Mouse (Mus musculus): Measurements from ENCODE around the gene Gphn.
"Not testable (repeated sequence)": the region's sequence is repeated elsewhere in the genome, so short reads cannot be mapped to it uniquely, and the experiment has no call there.

The Gphn gene

DNA sequence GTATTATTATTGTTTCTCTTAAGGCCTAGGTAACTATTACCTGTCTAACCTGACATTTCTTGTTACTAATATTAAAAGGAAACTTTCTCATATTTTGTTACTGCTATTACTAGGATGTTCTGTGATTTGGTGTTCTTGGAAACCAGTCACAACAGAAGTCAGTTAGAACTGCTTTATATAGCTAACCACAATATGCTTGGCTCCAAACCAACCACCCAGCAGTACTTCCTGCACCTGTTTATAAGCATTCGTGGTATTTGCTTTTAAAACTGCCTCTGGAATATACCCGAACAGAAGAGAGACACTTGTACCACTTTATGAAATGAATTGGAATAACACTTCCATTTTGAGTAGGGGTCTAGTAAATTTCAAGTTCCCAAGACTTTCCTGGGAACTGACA lies 130.3 kb downstream of the Gphn start:
- DNase-seq = no peak

DNA sequence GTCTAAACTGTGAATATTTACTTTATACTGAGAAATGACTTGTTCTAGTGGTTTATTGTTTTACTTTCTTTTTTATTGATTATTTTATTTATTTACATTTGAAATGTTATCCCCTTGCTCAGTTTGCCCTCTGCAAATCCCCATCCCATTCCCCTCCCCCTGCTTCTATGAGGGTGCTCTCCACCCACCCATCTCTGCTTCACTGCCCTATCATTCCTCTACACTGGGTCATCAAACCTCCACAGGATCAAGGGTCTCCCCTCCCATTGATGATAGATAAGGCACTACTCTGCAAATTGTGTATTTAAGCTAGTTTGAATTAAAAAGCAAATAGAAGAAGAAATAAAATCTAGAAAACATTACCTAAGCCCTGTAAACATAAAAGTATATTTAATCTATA lies 163.1 kb downstream of the Gphn start:
- no peak for DNase-seq

DNA sequence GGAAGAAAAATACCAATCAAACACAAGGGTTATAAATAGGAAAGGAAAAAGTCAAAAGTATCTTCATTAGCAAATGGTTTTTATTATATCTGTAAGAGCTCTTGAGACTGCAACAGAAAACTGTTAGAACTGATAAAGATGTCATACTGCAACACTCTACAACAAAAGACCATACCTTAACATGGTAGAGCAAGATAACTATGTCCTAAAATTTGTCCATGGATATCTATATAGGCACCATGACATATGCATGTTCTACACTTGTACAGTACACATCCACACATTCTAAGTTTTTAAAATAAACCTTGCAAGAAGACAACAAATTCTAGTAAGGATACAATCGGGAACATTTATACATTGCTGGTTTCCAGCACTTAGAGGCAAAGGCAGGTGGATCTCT lies 169.1 kb downstream of the Gphn start:
- no peak for DNase-seq

DNA sequence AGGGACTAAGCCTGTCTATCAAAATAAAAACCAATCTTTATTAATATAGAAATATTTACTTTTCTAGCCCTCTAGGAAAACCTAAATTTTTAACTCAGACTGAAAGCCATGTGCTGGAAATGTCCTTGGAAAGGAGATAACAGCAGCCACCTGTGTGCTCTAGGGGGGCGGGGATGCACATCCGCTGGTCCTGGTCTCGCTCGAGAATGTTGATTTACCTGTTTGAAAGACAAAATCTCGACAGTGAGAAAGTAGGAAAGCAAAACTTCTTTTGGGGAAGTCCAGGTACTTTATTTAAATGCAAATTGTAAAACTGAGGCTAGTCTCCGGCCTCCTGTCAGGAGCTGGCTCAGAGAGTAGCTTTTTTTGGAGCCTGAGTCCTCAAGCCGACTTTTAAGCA lies 181.3 kb downstream of the Gphn start:
- DNase-seq = not testable (repeated sequence)

DNA sequence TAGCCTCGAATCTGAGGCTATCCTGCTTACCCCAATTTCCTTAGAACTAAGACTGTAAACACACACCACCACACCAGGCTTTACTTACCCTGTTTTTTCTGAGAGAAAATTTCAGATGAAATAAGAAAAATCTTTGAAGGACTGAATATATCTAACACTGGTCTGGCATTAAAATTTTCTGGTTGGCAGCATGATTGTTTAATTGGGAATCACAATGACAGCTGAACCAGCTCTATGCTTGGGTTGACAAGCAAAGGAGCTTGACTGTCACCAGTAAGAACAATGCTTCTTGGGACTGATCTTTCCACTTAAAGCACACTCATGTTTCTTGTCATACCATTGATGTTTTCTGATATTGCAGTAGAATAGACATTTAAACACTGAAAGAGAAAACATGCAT lies 296.0 kb downstream of the Gphn start:
- DNase-seq = no peak

DNA sequence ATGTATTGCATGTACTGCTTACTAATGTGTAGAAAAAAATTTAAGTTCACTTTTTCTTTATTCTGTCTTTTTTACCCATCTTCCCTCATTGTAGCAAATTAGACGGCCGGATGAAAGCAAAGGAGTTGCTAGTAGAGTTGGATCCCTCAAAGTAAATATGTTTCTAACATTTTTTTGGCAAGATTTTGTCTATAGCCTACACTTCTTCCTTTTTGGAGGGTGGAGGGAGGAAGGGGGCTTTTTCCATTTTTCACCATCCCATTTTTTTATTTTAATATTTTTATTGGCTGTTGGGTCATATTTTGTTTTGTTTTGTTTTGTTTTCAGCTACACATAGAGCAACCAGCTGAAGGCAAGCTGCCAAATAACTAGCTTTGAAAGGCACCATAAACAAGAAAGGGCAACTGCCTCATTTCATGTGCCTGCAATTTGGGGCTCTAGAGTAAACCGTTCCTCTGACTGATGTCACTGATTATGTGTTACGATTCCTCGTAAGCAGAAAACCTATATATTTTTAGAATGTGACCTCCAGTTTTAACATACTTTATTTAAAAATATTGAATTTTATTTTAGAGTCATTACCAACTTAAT lies 296.7 kb downstream of the Gphn start:
- DNase-seq = no peak

DNA sequence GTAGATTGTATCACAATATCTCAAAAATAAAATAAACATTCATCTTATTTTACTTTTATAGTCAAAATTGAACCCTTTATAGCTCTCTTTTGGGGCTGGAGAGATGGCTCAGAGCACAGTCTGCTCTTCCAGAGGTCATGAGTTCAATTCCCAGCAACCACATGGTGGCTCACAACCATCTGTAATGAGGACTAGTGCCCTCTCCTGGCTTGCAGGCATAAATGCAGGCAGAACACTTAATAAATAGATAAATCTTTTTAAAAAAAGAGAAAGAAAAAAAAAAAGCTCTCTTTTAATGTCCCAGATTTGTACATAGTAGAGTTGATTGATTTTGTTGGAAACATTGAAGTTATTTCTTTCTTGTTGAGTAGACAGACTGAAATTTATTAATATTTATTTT lies 311.4 kb downstream of the Gphn start:
- not testable (repeated sequence) for DNase-seq

DNA sequence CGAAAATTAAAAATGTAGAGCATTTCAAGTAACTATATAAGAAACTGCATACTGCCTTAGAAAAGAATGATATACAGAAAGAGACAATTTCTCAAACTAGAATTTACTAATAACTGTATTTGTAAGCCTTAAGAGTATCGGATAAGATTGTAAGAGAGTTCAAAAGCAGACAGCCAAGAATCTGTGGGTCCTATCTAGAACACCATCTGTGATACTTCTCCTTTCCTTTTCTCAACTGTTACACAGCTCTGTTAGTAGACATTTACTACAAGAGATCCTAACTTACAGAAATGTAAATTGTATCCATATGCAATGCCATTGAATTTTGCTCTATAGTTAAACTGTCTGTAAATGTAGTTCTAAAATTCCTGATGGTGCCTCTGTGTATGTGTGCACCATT lies 324.7 kb downstream of the Gphn start:
- no peak for DNase-seq

DNA sequence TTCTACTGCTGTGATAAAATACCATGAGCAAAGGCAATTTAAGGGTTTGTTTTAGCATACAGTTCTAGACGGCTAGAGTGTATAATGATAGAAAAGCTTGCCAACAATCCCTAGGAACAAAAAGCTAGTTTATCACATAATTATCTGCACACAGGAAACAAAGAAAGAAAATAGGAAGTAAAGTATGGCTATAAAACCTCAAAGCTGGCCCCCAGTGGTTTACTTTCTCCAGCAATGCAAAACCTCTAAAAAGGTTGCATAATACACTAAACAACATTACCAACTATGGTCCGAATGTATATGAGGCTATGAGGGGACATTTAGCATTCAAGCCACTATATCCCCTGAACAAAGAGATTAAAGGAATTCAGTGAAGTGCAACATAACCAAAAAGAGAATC lies 405.6 kb downstream of the Gphn start:
- no peak for DNase-seq

DNA sequence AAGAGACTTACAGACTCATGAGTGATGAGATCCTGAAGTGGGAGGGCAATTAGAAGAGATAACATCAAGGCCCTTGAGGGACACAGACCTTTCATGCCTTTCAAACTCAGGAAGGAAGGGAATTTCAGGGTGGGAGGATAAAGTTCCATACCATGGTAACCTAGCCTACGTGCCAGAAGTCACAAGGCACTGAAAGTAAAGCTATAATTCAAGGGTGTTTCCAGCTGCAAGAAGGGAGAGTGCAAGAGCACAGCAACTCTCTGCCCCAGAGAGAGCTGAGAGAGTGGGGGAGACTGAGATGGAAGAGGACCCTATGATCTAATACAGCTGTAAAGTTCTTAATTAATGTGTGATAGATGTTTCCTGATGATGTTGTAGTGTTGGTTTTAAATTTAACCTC lies 413.3 kb downstream of the Gphn start:
- no peak for DNase-seq

DNA sequence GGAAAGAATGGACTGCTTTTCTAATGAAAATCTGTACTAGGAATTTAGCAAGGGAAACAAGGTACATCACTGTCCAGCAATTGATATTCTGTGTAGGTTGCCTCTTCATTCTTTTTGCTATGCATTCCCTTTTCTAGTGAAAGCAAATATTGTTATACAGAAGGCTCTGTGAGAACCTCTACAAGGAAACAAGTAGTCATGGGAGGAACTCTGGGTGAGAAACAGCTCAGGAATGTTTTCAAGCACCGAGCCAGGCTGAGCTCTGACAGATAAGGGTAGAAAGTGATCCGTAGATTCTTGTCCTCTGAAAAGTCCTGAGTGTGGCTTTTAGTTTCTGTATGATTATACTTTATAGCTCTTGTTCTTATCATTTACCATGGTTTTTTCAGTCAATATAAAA lies 413.9 kb downstream of the Gphn start:
- DNase-seq = no peak

DNA sequence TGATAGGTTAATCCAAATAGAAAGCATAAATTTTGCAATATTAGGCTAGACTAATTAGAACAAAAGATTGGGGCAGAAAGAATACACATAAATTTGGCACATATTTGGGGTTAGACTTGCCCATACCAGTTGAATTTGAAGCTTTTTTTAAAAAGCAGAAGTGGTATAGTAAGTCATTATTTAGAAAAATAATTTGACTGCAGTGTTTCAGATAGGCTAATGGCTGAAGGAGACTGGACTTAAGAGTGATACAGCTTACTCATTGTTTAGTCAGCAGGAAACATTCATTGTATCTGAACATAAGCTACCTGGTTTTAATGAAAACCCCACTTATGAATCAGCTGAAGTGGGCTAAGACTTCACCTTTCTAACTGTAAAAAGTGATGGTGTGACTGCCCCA lies 415.0 kb downstream of the Gphn start:
- no peak for DNase-seq

DNA sequence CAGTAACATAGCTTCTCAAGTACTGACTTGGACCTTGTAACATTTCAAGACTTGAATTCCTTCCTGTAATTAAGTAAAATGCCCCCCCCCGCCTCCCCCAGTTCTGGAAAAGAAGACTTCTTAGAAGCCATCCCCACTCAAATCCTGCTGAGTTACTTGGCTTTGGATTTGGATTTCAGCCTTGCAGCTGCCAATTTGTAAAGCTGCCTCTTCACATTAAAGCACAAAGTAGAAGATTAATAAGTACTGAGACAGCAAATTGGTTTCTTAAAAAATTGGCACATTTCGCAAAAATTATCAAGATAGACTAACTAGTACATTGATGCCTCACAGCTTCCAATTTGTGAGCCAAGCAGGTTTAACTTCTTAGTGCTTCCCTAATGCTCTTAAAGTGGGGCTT lies 417.5 kb downstream of the Gphn start:
- DNase-seq = no peak

DNA sequence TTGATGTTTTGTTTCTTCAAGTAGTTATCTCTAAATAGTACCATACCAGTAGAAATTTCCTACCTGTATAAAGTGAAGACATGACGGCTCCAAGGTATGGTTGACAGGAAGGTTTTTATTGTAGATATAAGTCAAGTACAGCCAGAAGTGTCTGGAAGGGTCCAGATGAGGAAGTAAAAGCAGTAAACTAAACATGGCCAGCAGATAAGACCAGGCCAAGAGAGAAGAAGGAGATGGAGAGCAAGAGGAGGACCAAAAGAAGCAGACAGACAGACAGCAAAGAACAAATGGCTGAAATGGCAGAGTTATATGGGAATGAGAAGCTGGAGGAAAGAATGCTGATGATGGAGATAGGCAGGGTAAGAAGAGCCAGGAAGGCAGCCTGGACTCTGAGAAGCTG lies 419.1 kb downstream of the Gphn start:
- DNase-seq = no peak

DNA sequence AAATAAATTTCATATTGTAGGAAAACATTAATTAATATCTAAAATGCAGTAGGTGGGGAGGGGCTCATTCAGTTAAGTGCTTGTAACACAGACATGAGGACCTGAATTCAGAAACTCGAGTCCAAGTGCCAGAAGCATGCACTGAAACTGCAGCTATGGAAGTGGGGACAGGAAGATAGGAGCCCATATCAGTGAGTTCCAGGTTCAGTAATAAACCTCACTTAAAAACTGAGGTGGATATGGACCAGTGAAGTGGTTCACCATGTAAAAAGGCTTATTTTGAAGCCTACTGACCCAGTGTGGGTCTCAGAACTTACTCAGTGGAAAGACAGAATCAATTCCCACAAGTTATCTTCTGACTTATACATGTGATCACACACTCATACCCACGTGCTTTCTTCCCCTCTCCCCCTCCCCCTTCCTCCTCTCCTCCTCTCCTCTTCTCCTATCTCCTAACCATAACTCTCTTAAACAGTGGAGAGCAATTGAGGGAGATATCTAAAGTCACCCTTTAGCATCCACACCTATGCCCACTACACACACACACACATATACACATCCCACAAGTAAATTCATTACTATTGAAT lies 433.6 kb downstream of the Gphn start:
- no peak for DNase-seq

DNA sequence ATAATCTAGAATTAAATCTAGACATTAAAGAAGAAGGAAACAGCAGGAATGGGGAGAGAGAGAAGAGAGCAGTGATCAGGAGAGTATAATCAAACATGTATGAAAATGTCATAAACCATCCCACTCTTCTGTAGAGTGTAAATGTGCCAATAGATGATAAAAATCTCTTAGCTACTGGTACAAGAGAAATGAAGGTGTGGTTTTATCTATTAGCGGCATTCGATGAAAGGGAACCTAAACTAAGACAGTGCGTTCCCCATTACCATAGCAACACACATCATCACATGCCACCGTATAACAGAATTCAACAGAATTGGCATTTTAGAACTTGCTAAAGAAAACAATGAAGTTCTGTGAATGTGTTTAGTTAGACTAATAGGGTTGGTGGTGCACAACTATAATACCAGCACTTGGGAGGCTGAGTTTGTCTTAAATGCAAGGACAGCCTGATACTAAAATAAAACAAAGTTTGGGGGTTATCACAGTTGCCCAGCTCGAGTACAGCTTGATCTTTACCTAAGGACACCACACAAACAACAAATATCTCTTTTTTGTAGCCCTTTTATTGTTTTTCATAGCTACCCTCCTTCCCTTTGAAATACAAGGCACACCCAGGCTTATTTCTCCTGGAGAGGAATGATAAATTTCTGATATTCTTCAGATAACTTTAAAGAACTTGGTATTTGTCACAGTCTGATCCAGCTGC lies 452.1 kb downstream of the Gphn start:
- DNase-seq = no peak

DNA sequence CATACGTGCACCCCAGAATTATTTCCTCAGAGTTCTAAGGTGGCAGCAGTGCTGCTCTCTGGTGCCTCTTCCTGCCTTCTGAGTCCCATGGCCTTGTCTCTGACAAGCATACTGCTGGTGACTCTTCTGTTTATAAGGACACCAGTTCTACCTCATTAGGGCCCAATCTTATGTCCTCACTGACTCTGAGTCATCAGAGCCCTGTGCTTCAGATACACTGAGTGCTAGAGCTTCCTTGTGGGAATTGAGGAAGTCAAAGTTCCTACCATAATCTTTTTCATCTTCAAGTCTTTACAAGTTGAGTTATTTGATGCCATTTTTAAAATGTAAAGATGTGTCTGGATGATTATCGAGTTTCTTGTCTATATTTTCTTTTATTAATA lies 452.6 kb downstream of the Gphn start:
- DNase-seq = no peak

DNA sequence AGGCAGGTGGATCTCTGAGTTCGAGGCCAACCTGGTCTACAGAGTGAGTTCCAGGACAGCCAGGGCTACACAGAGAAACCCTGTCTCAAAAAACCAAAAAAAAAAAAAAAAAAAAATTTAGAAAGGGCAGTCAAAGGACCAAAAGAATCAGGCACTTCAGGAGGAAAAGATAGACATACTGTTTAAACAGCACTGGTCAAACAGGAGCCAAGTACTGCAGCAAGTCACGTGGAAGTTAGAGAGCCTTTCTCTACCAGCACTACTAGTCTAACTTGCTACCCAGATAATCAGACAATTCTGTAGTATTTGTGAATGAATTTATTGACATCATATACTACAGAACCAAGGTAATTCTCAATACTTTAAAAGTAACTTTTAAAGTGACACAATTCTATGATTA lies 454.9 kb downstream of the Gphn start:
- no peak for DNase-seq

DNA sequence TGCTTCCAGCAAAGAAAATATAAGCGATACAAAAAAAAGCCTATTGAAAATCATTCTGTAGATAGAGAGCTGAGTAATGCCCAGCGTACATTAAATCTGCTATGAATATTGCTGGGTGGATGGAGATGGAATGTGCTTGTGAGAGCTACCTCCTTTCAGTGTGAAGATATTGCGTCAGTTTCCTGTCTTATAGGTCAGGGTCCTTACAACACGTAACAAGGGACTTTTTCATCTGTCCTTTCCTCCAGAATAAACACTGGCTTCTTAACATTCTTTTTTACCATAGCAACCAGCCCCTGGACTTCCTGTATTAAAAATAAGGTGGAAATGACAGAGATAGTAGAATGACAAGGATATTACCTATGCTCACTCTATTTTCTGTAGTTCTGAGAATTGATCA lies 456.1 kb downstream of the Gphn start:
- no peak for DNase-seq

DNA sequence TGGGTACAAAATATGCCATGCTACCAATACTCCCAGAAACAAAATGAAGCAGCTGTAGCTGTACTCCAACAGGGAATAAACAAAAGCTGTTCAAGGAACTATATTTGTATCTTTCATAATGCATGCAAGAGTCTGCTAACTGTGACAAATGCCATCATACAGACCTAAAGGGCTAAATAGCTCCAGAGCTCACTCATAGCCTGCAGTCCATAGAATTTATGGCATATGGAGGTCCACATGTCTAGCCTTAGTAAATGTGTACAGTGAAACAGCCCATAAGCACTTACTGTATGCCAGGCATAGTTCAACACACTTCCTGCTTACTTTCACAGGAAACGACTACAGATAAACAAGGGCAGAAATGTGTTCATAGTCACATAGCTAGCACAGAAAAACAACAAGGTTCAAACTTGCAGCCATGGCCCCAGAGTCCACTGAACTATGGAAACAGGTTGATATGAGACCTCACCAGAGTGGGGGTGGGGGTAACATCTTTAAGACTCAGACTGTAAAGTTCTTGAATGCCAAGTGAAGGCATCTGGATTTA lies 459.6 kb downstream of the Gphn start:
- no peak for DNase-seq

DNA sequence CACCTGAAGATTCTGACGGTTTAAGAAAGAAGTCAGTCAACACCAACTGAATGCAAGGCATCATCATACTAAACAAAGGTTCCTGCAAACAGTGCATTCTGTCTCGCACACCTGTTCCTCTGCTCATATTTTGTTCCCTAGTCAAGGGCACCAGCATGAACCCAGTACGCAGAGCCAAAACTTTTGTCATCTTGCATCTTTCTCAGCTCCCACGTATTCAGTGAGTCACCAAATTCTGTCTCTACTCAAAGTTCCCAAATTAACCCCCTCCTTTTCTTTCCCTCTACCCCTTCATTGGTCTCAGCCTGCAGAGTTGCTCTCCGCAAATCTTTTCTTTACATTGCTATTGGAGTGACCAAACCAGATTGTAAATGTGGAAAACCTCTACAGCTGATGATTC lies 462.7 kb downstream of the Gphn start:
- no peak for DNase-seq

DNA sequence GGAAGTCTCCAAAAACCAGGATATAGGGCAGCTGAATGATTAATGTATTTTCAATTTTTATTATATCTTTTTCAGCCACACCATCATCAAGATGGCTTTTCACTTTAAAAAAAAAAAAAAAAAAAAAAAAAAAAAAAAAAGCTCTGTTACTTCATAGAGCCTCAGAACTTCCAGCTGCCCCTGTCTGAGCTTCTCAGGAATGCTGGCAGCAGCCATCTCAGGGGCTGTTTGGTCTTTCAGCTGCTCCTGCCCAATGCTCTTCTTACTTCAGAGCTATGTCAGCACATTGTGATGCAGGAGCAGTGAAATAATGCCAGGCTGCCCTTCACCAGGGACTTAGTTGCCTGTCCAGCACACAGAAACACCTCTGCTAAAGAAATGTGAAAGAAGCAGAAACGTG lies 465.1 kb downstream of the Gphn start, which contains the start of gene Fam71d:
Gene Fam71d, plus strand, starts transcription at position 211 of the 400 bp plus-strand sequence.
- peak; percentile 10 for DNase-seq

DNA sequence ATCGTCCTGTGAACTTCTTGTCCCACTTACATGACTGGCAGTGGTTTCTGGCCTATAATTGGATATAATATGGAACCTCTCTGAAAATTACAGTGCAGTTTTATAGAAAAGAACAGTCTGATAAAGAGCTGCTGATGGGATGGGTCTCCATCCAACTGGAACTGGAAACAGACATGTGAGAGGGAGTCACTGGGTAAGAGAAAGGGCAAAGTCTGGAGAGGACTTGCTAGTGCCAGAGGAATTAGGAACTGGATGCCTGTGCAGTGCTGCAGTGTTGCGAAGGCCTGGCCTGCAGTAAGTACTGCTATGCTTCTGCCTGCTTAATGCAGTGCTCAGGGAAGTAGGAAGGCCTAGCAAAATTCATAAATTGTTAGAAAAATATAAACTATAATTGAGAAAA lies 467.1 kb downstream of the Gphn start:
- DNase-seq = peak; percentile 35

DNA sequence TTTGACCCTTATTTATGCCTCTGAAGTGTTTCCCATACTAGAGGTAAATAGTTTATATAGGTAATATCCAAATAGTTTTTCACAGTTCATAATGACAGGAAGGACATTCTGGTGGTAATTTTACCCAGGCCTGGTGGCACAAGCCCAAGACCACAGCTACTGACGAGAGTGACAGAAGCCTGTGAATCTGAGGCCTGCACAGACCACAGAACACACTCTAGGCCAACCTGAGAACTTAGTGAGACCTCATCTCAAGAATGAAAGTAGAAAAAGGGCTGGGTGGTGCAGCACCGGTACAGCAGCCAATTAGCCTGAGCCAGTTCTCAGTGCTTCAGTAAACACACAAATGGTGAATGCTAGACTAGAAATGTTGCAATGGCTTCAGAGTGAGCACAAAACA lies 491.6 kb downstream of the Gphn start:
- no peak for DNase-seq
